Mouse (Mus musculus) effector memory CD4-positive, alpha-beta T cell, adult 7 months (primary cell): Measurements from ENCODE around the gene Trim39. TPM values are rescaled to one million over a fixed set of nuclear protein-coding genes. Genes with fewer than 3 reads are reported as not detected.

Experiments
- polyA plus RNA-seq: library from polyadenylated mRNA; unstranded; fragments of 100-300 nt; shearing (Covaris generic); gene quantifications from one replicate; pipeline ENCODE4 v1.2.1, GENCODE M21; 2017

Gene Trim39
- 47.1 TPM for polyA plus RNA-seq

GRCm38 (mm10) chr17:36271586-36272256 lies at the start of gene Trim39:
TSS of gene Trim39 (minus strand) at chr17:36272247.

GRCm38 (mm10) chr17:36286390-36286789 lies 14.3 kb upstream of the Trim39 start, which contains the start of gene H2-M10.2:
TSS of gene H2-M10.2 (minus strand) at chr17:36286490.

GRCm38 (mm10) chr17:36257969-36258368 lies 14.1 kb downstream of the Trim39 start, which contains the start of gene Rpp21:
TSS of gene Rpp21 (minus strand) at chr17:36258069.

Other genes starting within 250 kb of the Trim39 start
- gene H2-T23, start 239.4 kb downstream of the Trim39 start, polyA plus RNA-seq = 468 TPM
- 180 TPM for gene H2-T22, start 229.5 kb downstream of the Trim39 start, polyA plus RNA-seq
- 0.69 TPM for gene Gm6034, start 229.3 kb downstream of the Trim39 start, polyA plus RNA-seq
- gene Gm11127, start 213.9 kb downstream of the Trim39 start, polyA plus RNA-seq = not detected
- gene Gm19684, start 150.6 kb downstream of the Trim39 start, polyA plus RNA-seq = 1.3 TPM
- gene Gm7030, start 142.8 kb downstream of the Trim39 start, polyA plus RNA-seq = not detected
- gene Gm8909, start 103.7 kb downstream of the Trim39 start, polyA plus RNA-seq = 12.2 TPM
- 0.96 TPM for gene H2-T3, start 82.0 kb downstream of the Trim39 start, polyA plus RNA-seq
- 122 TPM for gene Rpp21, start 14.2 kb downstream of the Trim39 start, polyA plus RNA-seq
- not detected for gene H2-M10.2, start 14.2 kb upstream of the Trim39 start, polyA plus RNA-seq
- not detected for gene H2-M10.1, start 53.9 kb upstream of the Trim39 start, polyA plus RNA-seq
- not detected for gene H2-M10.3, start 96.2 kb upstream of the Trim39 start, polyA plus RNA-seq
- not detected for gene H2-M10.4, start 190.1 kb upstream of the Trim39 start, polyA plus RNA-seq